In genomic region chr7:75668396-75668795, GRCm38 (mm10) we compare ENCODE assay signal across 26 mouse cellular contexts.
A peak's percentile ranks its signal among the peaks of the same experiment; 100 is the strongest.
DNase-seq lines count a peak whose midpoint lies in the region; ATAC-seq and TF ChIP-seq lines count a peak whose summit lies in the region.
"Had no signal": no experiment of that assay in that cellular context is flagged by ENCODE, and none has a peak within 500 bp of the region (broad histone marks: within the 10 kb centered on the region; RNA-seq: fewer than 3 reads in every experiment).

No protein-coding gene starts in this region.

- intact Hi-C loops in gastrocnemius, adult 2 months (cut with DNase I): no loop called here

- DNase-seq in gastrocnemius, adult 2 months: no peak
- DNase-seq in gastrocnemius, adult 18-20 months (ENCODE audit: low spot score): no peak
- DNase-seq in heart, adult 8-10 months (ENCODE audit: low spot score): no peak
- no peak for DNase-seq in layer of hippocampus, adult 18-20 months (ENCODE audit: low spot score in 2 of 2)
- DNase-seq: cerebellum, adult 18-20 months; cerebellum, postnatal 10 days; heart, postnatal 4 days; kidney, adult 18-20 months; kidney, postnatal 25 days; liver, embryonic 13.5 days; lung, adult 2 months; lung, postnatal 10 days; midbrain, embryonic 14.5 days; right cerebral cortex, postnatal 25 days had no signal

- H3K79me2 ChIP-seq in macrophage (ENCODE audit: inconsistent target): no peaks in the 10 kb centered on the region

- H3K27me3 ChIP-seq in heart, embryonic 16.5 days (ENCODE audit: control insufficient read depth, insufficient read depth, low read length): no peaks in the 10 kb centered on the region
- H3K27me3 ChIP-seq: embryonic facial prominence, embryonic 12.5 days; hindbrain, embryonic 13.5 days; kidney, embryonic 15.5 days; limb, embryonic 12.5 days; liver, embryonic 13.5 days; neural tube, embryonic 15.5 days; stomach, embryonic 15.5 days had no signal

- no peak for TF ChIP-seq CTCF in gastrocnemius, adult 2 months (IDR thresholded peaks at IDR 0.05)
- TF ChIP-seq CTCF in bone marrow macrophage, adult 2 months (IDR thresholded peaks at IDR 0.05; ENCODE audit: low read depth, low read length): no peak

- peaks cover 15% of the 10 kb centered on the region for H3K4me1 ChIP-seq in heart, embryonic 16.5 days (ENCODE audit: control insufficient read depth, insufficient read depth, low read length)
- H3K4me1 ChIP-seq in bone marrow macrophage, adult 2 months (ENCODE audit: control insufficient read depth, insufficient read depth, low read length): peaks cover 28% of the 10 kb centered on the region
- H3K4me1 ChIP-seq: embryonic facial prominence, embryonic 12.5 days; hindbrain, embryonic 13.5 days; neural tube, embryonic 15.5 days had no signal

- peak overlapping the region; percentile 76 for H3K27ac ChIP-seq in gastrocnemius, adult 2 months
- H3K27ac ChIP-seq in heart, embryonic 16.5 days (ENCODE audit: low read length): 0 out of 2 replicates have a peak overlapping the region, but pooled peaks have one; percentile 21
- peak overlapping the region; percentile 44 for H3K27ac ChIP-seq in bone marrow macrophage, adult 2 months (ENCODE audit: insufficient read depth, low read depth, low read length)
- H3K27ac ChIP-seq in macrophage: peak overlapping the region; percentile 76
- H3K27ac ChIP-seq: embryonic facial prominence, embryonic 12.5 days; hindbrain, embryonic 13.5 days; kidney, embryonic 15.5 days; layer of hippocampus, adult 2 months; left cerebral cortex, adult 2 months; limb, embryonic 12.5 days; neural tube, embryonic 15.5 days had no signal

- TF ChIP-seq POLR2A in bone marrow macrophage, adult 2 months (IDR thresholded peaks at IDR 0.05; ENCODE audit: borderline replicate concordance, low read depth, low read length): no peak

- no peak overlapping the region for H3K4me2 ChIP-seq in heart, embryonic 16.5 days (ENCODE audit: low read depth, low read length)
- H3K4me2 ChIP-seq: embryonic facial prominence, embryonic 12.5 days; hindbrain, embryonic 13.5 days; kidney, embryonic 15.5 days; limb, embryonic 12.5 days; neural tube, embryonic 15.5 days; stomach, embryonic 15.5 days had no signal

- ATAC-seq in heart, embryonic 16.5 days (replicated peaks; ENCODE audit: extremely low read depth, insufficient read depth, low FRiP score): no peak
- ATAC-seq: forebrain, embryonic 14.5 days had no signal

- H3K36me3 ChIP-seq in heart, embryonic 16.5 days (ENCODE audit: control insufficient read depth, insufficient read depth): peaks cover 19% of the 10 kb centered on the region
- H3K36me3 ChIP-seq in macrophage (ENCODE audit: inconsistent target): no peaks in the 10 kb centered on the region
- H3K36me3 ChIP-seq: hindbrain, embryonic 13.5 days; neural tube, embryonic 15.5 days had no signal

- no peak overlapping the region for H3K4me3 ChIP-seq in gastrocnemius, adult 2 months
- no peak overlapping the region for H3K4me3 ChIP-seq in heart, embryonic 16.5 days (ENCODE audit: low read length)
- H3K4me3 ChIP-seq in bone marrow macrophage, adult 2 months (ENCODE audit: insufficient read depth, low read length): no peak overlapping the region
- no peak overlapping the region for H3K4me3 ChIP-seq in macrophage (ENCODE audit: inconsistent target)
- H3K4me3 ChIP-seq: embryonic facial prominence, embryonic 12.5 days; hindbrain, embryonic 13.5 days; kidney, embryonic 15.5 days; layer of hippocampus, adult 2 months; left cerebral cortex, adult 2 months; limb, embryonic 12.5 days; liver, embryonic 13.5 days; neural tube, embryonic 15.5 days; stomach, embryonic 15.5 days had no signal

- H3K9me3 ChIP-seq in heart, embryonic 16.5 days (replicated peaks; ENCODE audit: control insufficient read depth, low read length): no peaks in the 10 kb centered on the region
- H3K9me3 ChIP-seq: embryonic facial prominence, embryonic 12.5 days; hindbrain, embryonic 13.5 days; kidney, embryonic 15.5 days; limb, embryonic 12.5 days; liver, embryonic 13.5 days; neural tube, embryonic 15.5 days; stomach, embryonic 15.5 days had no signal

- no peak overlapping the region for H3K9ac ChIP-seq in heart, embryonic 16.5 days (ENCODE audit: low read length)
- H3K9ac ChIP-seq: embryonic facial prominence, embryonic 12.5 days; hindbrain, embryonic 13.5 days; kidney, embryonic 15.5 days; limb, embryonic 12.5 days; liver, embryonic 13.5 days; neural tube, embryonic 15.5 days; stomach, embryonic 15.5 days had no signal

- WGBS in heart, embryonic 16.5 days: 45% methylated on average over 1 of the region's 1 CpGs
- 100% methylated on average over 1 of the region's 1 CpGs for WGBS in macrophage (ENCODE audit: missing documents)

Comparison
In these comparisons a context has a peak if more than half of its experiments do, and no peak if none do; other contexts are left out.
1. H3K27ac ChIP-seq: peak in every context shown above with its lines; median percentile 76 in gastrocnemius, adult 2 months; 76 in macrophage; 44 in bone marrow macrophage, adult 2 months; 21 in heart, embryonic 16.5 days.